10 mouse cellular contexts compared by ENCODE assay signal in the genomic region with DNA sequence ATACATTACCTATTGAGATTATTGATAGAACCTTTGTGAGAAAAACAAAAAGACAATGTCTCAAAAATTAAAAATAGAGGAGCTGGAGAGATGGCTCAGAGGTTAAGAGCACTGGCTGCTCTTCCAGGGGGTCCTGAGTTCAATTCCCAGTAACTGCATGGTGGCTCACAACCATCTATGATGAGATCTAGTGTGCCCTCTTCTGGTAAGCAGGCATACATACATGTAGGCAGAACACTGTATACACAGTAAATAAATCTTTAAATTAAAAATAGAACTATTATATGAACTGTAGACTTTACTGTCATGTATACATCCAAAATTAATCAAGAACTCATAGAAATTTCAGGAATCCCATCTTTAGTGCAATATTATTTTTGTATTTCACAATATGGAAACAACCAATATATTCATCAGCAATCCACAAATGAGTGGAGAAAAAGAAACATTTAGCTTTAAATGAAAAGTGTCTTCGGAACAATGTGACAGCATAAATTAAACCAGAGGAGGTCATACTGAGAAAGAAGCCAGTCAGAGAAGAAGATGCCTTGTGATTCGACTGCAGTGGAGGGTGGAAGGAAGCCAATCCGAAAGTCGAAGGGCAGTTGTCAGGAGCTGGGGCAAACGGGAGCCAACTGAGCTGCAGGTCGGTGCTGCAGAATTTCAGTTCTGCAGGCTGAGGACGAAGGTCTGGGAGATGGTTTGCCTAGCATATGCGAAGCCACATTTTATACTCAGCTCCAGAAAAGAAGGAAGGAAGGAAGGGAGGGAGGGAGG. TPM values are rescaled to one million over a fixed set of nuclear protein-coding genes. Genes with fewer than 3 reads are reported as not detected.
DNase-seq lines count a peak whose midpoint lies in the region; ATAC-seq and TF ChIP-seq lines count a peak whose summit lies in the region.
"Had no signal": no experiment of that assay in that cellular context is flagged by ENCODE, and none has a peak within 500 bp of the region (broad histone marks: within the 10 kb centered on the region; RNA-seq: fewer than 3 reads in every experiment).

No protein-coding gene starts in this region.

- TF ChIP-seq EP300 in liver, embryonic 14.5 days (IDR thresholded peaks at IDR 0.05; ENCODE audit: low read depth) = no peak

- no peak overlapping the region for H3K27ac ChIP-seq in liver, embryonic 14.5 days
- H3K27ac ChIP-seq: macrophage had no signal

- WGBS in liver, embryonic 14.5 days (ENCODE audit: insufficient replicate concordance) = 57% methylated on average over 7 of the region's 8 CpGs

- CTCF ChIA-PET in Patski (lab: Charles Lee) = interaction anchor here (0.9 to 6.7 kb wide), 17 partner anchors 7 to 824 kb away, joined by 3 to 64 read pairs (median 3); no protein-coding TSS in a partner anchor

- no peak overlapping the region for H3K4me3 ChIP-seq in liver, embryonic 14.5 days (ENCODE audit: insufficient read depth in 1 of 2, low read depth in 2 of 2, low read length in 2 of 2)

- no peaks in the 10 kb centered on the region for H3K4me1 ChIP-seq in liver, embryonic 14.5 days (replicated peaks; ENCODE audit: control insufficient read depth in 2 of 2, insufficient read depth in 2 of 2, low read length in 1 of 2)

- peak; percentile 9 to 19 for DNase-seq in cerebellum, postnatal 10 days
- DNase-seq in liver, embryonic 14.5 days (ENCODE audit: low read depth in 3 of 3, low spot score in 3 of 3) = no peak
- DNase-seq in liver (no peak), Patski (ENCODE audit: low read depth, low spot score) (no peak)
- DNase-seq in layer of hippocampus, adult 11-12 months (ENCODE audit: low spot score) = no peak
- no peak for DNase-seq in ovary, postnatal 36 days (ENCODE audit: low spot score)
- DNase-seq: gastrocnemius, postnatal 14 days had no signal

- H3K4me2 ChIP-seq in liver, embryonic 14.5 days (ENCODE audit: low read depth) = no peak overlapping the region

- TF ChIP-seq CTCF in liver, embryonic 14.5 days (IDR thresholded peaks at IDR 0.05; ENCODE audit: low read depth) = peak; percentile 44
- peak; percentile 75 for TF ChIP-seq CTCF in Patski (IDR thresholded peaks at IDR 0.05)

- H3K27me3 ChIP-seq in liver, embryonic 14.5 days (ENCODE audit: control insufficient read depth, insufficient read depth, low read length) = no peaks in the 10 kb centered on the region
- H3K27me3 ChIP-seq in Patski = no peaks in the 10 kb centered on the region

- no peaks in the 10 kb centered on the region for H3K9me3 ChIP-seq in liver, embryonic 14.5 days (ENCODE audit: control insufficient read depth, low read length)

- H3K36me3 ChIP-seq in liver, embryonic 14.5 days (replicated peaks; ENCODE audit: control insufficient read depth, insufficient read depth, low read depth) = no peaks in the 10 kb centered on the region

- in situ Hi-C loops in Patski (cut with MboI; ENCODE audit: low pct_unique_long_range_greater_than_20kb) = no loop called here

- POLR2A ChIA-PET in Patski (lab: Charles Lee) = no interaction called here

- no peak for ATAC-seq in cerebellum, adult (ENCODE audit: insufficient number of reproducible peaks, low FRiP score, low TSS enrichment)
- no peak for ATAC-seq in liver, embryonic 14.5 days (ENCODE audit: insufficient read depth)
- ATAC-seq in Patski = peak; percentile 35
- ATAC-seq in megakaryocyte, adult 5-6 weeks (ENCODE audit: poor library complexity, severe bottlenecking) = peak; percentile 51

- H3K9ac ChIP-seq in liver, embryonic 14.5 days (replicated peaks) = no peak overlapping the region

RNA-seq across cellular contexts. Expression of a gene that starts 37.4 kb away (rescaled TPM):
- 22.7 and 35.4 TPM in 2 replicates for polyA plus RNA-seq in liver, embryonic 14.5 days (2012; rRNA removed)
- 29.3 and 34.1 TPM in 2 replicates for polyA plus RNA-seq in liver, embryonic 14.5 days (2014; fragmentation: Nextera tagmentation; extraction: Ambion mirVana)
- 85.4 TPM for polyA plus RNA-seq in Patski (2021)
- total RNA-seq in megakaryocyte, adult 5-6 weeks (2015) = 122 and 151 TPM in 2 replicates
- total RNA-seq in megakaryocyte, adult 5-6 weeks (2017) = 75.9 and 80.9 TPM in 2 replicates

RNA-seq across cellular contexts. Expression of a gene that starts 37.5 kb away (rescaled TPM):
- polyA plus RNA-seq in liver, embryonic 14.5 days (2012; rRNA removed) = 27.6 and 32.5 TPM in 2 replicates
- polyA plus RNA-seq in liver, embryonic 14.5 days (2014; fragmentation: Nextera tagmentation; extraction: Ambion mirVana) = 91.2 and 96.1 TPM in 2 replicates
- 107 TPM for polyA plus RNA-seq in Patski (2021)
- 189 and 218 TPM in 2 replicates for total RNA-seq in megakaryocyte, adult 5-6 weeks (2015)
- 208 and 222 TPM in 2 replicates for total RNA-seq in megakaryocyte, adult 5-6 weeks (2017)

Comparison
In these comparisons a context has a peak if more than half of its experiments do, and no peak if none do; other contexts are left out.
1. DNase-seq: peak in cerebellum, postnatal 10 days (2 of 2); none in liver, embryonic 14.5 days (0 of 3), liver (single experiment), Patski (single experiment), layer of hippocampus, adult 11-12 months (single experiment) and ovary, postnatal 36 days (single experiment).
2. ATAC-seq: peak in Patski (single experiment) and megakaryocyte, adult 5-6 weeks (single experiment); none in cerebellum, adult (single experiment) and liver, embryonic 14.5 days (single experiment).